Mouse (Mus musculus): ENCODE measurements at regions not wholly inside any gene's neighbourhood (a gene's known extent, or its start where the extent isn't known, plus 50 kb on each side); places are given as distances from the start of the nearest gene placed in this dataset.

GRCm38 (mm10) chr5:69802612-69803011, 210.5 kb upstream of the Gnpda2 start:
- no peak for TF ChIP-seq TBP (IDR thresholded peaks at IDR 0.05; ENCODE audit: low read depth, low read length)
- TF ChIP-seq CTCF (IDR thresholded peaks at IDR 0.05 in 2 of 3, conservative IDR thresholded peaks at IDR 0.05 in 1 of 3; ENCODE audit: control insufficient read depth in 1 of 3, insufficient read depth in 1 of 3, low read depth in 2 of 3, low read length in 3 of 3, poor library complexity in 1 of 3, severe bottlenecking in 1 of 3), result no peak
- no peak for TF ChIP-seq KAT2A (conservative IDR thresholded peaks at IDR 0.05; ENCODE audit: low read depth, low read length)
- no peak for TF ChIP-seq MAZ (IDR thresholded peaks at IDR 0.05; ENCODE audit: low read depth, low read length)
- no peak for TF ChIP-seq E2F4 (IDR thresholded peaks at IDR 0.05; ENCODE audit: borderline replicate concordance, low read depth, low read length)
- no peak for TF ChIP-seq JUND (IDR thresholded peaks at IDR 0.05; ENCODE audit: low read depth, low read length)
- no peak for TF ChIP-seq EP300 (IDR thresholded peaks at IDR 0.05; ENCODE audit: low read depth in 1 of 2, low read length in 2 of 2)
- no peak for TF ChIP-seq TCF12 (IDR thresholded peaks at IDR 0.05; ENCODE audit: low read depth, low read length)
